Mouse (Mus musculus) lung, embryonic 14.5 days (tissue): ENCODE data around the gene Blvrb. TPM values are rescaled to one million over a fixed set of nuclear protein-coding genes. Genes with fewer than 3 reads are reported as not detected.

Experiments used
- ATAC-seq: fragments of 200-750 bp; cut with Nextera tagmentation; 2 replicates; pipeline ENCODE4 v1.8.0; 2017; ENCODE audit warnings: mild to moderate bottlenecking, moderate TSS enrichment, moderate library complexity; ENCODE audit not compliant: insufficient read depth
- DNase-seq: peaks from one replicate; pipeline ENCODE4 v3.0.0-alpha.2; 2015
- H3K27ac ChIP-seq: fragments of 300-500 bp; sonication (generic); 2 replicates; pipeline ENCODE4 v1.5.1; 2014; ENCODE audit warnings: low read depth, mild to moderate bottlenecking, moderate library complexity
- H3K27me3 ChIP-seq: fragments of 300-500 bp; sonication (generic); 2 replicates; pipeline ENCODE4 v1.6.1; 2014; ENCODE audit warnings: low read length, control low read depth; ENCODE audit not compliant: insufficient read depth
- H3K36me3 ChIP-seq: fragments of 300-500 bp; sonication (generic); 2 replicates; pipeline ENCODE4 v1.6.1; 2014; ENCODE audit warnings: control low read depth; ENCODE audit not compliant: insufficient read depth
- H3K4me1 ChIP-seq: fragments of 300-500 bp; sonication (generic); 2 replicates; pipeline ENCODE4 v1.6.1; 2014; ENCODE audit warnings: antibody characterized with exemption, control low read depth; ENCODE audit not compliant: insufficient read depth
- H3K4me2 ChIP-seq: fragments of 300-500 bp; sonication (generic); 2 replicates; pipeline ENCODE4 v1.6.1; 2014; ENCODE audit warnings: mild to moderate bottlenecking
- H3K4me3 ChIP-seq: fragments of 300-500 bp; sonication (generic); 2 replicates; pipeline ENCODE4 v1.5.1; 2014; ENCODE audit warnings: low read depth, low read length
- H3K9ac ChIP-seq: fragments of 300-500 bp; sonication (generic); 2 replicates; pipeline ENCODE4 v1.6.1; 2014
- H3K9me3 ChIP-seq: fragments of 300-500 bp; sonication (generic); 2 replicates; pipeline ENCODE4 v1.6.1; 2016; ENCODE audit warnings: low read depth, low read length, control low read depth
- CTCF ChIP-seq: IDR thresholded peaks from 2 replicates; pipeline ENCODE4 v1.5.1; 2016; ENCODE audit warnings: antibody characterized with exemption, low read depth
- WGBS: fragments of 180-500 bp; shearing (Covaris S2); extraction: QIAGEN DNeasy Blood & Tissue Kit; methylation state at CpG from one replicate; pipeline ENCODE4 v1.1.7; 2014; 5-methylcytosine and 5-hydroxymethylcytosine counted together
- polyA plus RNA-seq: library from polyadenylated mRNA; unstranded; fragments of >200 nt; fragmentation: Nextera tagmentation; extraction: Ambion mirVana; gene quantifications from 2 replicates; pipeline ENCODE4 v1.2.1, GENCODE M21; 2014

The Blvrb gene
- polyA plus RNA-seq = 54.5 and 56.0 TPM in 2 replicates

DNA sequence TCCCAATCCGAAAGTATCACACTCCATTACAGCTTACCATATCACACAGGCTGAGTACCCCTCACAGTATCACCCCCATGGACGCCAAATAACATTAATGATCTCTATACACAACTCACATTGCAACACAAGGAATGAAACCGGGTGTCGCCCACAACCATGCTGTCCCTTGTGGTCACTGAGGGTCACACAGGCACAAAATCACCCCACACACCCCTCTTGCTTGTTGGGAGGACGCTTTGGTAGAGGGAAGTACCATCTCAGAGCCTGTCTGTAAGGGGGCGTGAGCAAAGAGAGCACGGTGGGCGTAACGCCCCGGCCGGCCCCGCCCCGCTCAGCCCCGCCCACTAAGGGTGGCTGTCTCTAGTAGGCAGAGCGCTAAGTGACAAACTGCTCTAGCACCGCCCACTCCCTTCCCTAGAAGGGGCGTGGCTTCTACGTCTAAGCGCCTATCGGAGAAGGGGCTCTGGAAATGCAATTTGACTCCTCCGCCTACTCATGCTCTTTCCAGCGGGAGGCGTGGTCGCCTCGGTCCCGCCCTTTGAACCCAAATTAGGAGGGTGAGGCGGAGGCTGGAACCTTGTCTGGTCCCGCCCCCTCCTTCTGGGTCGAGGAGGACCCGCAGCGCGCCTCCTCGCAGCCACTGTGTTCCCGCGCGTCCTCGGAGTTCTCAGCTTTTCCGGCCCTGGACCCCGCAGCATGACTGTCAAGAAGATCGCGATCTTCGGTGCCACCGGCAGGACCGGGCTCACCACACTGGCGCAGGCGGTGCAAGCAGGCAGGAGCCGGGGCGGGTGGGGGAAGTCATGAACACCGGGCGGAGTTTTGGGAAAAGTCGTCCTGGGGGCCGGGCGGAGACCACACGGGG, at the start of gene Blvrb, which contains the start of gene Sptbn4:
TSS of gene Blvrb (plus strand) at position 560 of the 868 bp plus-strand sequence.
TSS of gene Sptbn4 (minus strand) at position 268 of the 868 bp plus-strand sequence.
- peak within 1 kb of the TSS; percentile 69 for H3K9ac ChIP-seq
- peak within 1 kb of the TSS; percentile 93 for H3K4me2 ChIP-seq
- H3K27ac ChIP-seq = peak within 1 kb of the TSS; percentile 36; the same call in 1 of the 2 replicates
- H3K4me1 ChIP-seq = peaks cover 5% of the 10 kb centered on the region; the same call in 1 of the 2 replicates
- TF ChIP-seq CTCF = peak; percentile 56
- 1% methylated on average over 54 of the region's 54 CpGs for WGBS
- peaks cover 20% of the 10 kb centered on the region for H3K27me3 ChIP-seq
- H3K9me3 ChIP-seq = no peaks in the 10 kb centered on the region
- ATAC-seq = peak; percentile 91
- H3K4me3 ChIP-seq = peak within 1 kb of the TSS; percentile 58
- no peaks in the 10 kb centered on the region for H3K36me3 ChIP-seq
- DNase-seq = peak; percentile 100

GRCm38 (mm10) chr7:27400545-27400944, 47.2 kb upstream of the Blvrb start:
- H3K27me3 ChIP-seq = peaks cover 71% of the 10 kb centered on the region

DNA sequence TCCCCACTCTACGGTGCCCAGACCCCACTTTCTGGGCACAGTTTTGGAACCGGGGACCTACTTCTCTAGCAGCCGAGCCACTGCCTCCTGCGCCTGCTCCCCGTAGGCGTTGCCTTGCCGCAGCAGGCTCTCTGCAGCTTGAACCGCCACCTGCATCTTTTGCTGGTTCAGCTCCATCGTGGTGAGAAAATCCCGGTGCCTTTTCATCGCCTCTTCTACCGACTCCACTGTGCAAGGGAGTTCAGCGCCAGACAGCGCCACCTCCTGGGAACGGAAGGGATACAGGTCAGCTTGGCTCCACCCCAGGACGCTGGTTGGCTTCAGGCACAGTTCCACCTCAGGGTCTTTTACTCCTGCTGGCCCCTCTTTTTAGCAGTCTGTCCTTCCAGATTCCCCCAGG, 45.1 kb upstream of the Blvrb start:
- peak; percentile 74 for TF ChIP-seq CTCF
- peak; percentile 74 for DNase-seq
- Histone ChIP-seq H3K4me1 (no peaks in the 10 kb centered on the region), H3K9me3 (no peaks in the 10 kb centered on the region; the same call in 1 of the 2 replicates), H3K27me3 (peaks cover 69% of the 10 kb centered on the region), H3K27ac (no peak overlapping the region), H3K9ac (no peak overlapping the region), H3K36me3 (no peaks in the 10 kb centered on the region), H3K4me3 (no peak overlapping the region), H3K4me2 (no peak overlapping the region)
- WGBS = 9% methylated on average over 16 of the region's 16 CpGs
- no peak for ATAC-seq

More at GRCm38 (mm10) chr7:27400545-27400944, 47.2 kb upstream of the Blvrb start:
- Histone ChIP-seq H3K4me2 (no peak overlapping the region), H3K27ac (no peak overlapping the region), H3K4me3 (no peak overlapping the region), H3K9ac (no peak overlapping the region), H3K4me1 (no peaks in the 10 kb centered on the region), H3K36me3 (no peaks in the 10 kb centered on the region), H3K9me3 (no peaks in the 10 kb centered on the region; the same call in 1 of the 2 replicates)
- no peak for TF ChIP-seq CTCF
- ATAC-seq (no peak), DNase-seq (no peak)
- WGBS = 75% methylated on average over 7 of the region's 7 CpGs

DNA sequence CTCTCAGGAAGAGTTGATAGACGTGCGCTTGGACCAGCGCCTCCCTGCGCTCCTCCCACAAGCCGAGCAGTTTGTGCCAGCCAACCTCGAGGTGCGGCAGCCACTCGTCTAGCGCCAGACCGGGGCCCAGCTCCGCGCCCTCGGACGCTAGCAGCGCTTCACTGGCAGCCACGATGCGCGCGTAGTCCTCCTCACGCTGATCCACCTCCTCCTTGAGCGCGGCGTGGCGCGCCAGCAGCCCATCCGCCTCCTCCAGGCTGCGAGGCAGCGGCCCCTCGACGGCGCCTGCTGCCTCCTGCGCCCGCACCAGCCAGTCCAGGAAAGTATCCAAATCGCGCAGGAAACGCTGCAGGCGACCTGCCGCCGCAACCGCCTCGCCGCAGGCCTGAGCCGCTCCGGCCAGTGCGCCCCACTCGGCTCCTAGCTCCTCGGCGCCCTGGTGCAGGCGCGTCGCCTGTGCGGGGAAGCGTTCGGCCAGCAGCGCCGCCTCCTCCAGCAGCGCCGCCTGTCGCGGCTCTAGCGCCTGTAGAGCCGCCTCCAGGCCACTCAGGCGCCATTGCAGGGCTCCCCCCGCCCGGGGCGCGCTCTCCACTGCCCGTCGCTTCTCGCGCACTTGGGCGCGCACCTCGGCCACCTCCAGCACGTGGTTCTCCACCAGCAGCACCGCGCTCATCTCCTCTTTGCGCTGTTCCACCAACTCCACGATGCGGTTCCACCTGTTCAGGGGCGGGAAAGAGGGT, 43.4 kb upstream of the Blvrb start:
- peak overlapping the region; percentile 23; the same call in 1 of the 2 replicates for H3K4me2 ChIP-seq
- TF ChIP-seq CTCF = no peak
- ATAC-seq (no peak), DNase-seq (peak; percentile 13)
- H3K4me3 ChIP-seq = peak overlapping the region; percentile 16; the same call in 1 of the 2 replicates
- no peaks in the 10 kb centered on the region; the same call in 1 of the 2 replicates for H3K9me3 ChIP-seq
- no peak overlapping the region for H3K27ac ChIP-seq
- H3K9ac ChIP-seq = no peak overlapping the region
- H3K4me1 ChIP-seq = no peaks in the 10 kb centered on the region
- WGBS = 6% methylated on average over 81 of the region's 81 CpGs
- H3K27me3 ChIP-seq = peaks cover 78% of the 10 kb centered on the region
- H3K36me3 ChIP-seq = no peaks in the 10 kb centered on the region

DNA sequence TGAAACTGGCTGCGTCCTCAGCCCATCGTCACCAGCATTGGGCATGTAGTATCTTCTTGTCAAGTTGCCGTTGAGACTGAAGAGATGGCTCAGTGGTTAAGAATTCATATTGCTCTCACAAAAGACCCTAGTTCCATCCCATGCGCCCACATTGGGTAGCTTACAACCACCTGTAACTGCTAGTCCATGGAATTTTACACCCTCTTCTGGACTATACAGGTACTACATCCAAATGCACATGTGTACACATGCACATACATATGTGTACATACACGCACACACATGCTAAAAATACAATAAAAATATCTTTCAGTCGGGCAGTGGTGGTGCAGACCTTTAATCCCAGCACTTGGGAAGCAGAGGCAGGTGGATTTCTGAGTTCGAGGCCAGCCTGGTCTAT, 41.3 kb upstream of the Blvrb start:
- no peak for ATAC-seq
- H3K4me3 ChIP-seq = no peak overlapping the region
- TF ChIP-seq CTCF = peak; percentile 42

GRCm38 (mm10) chr7:27407816-27408215, 40.0 kb upstream of the Blvrb start:
- no peak for TF ChIP-seq CTCF
- Histone ChIP-seq H3K36me3 (no peaks in the 10 kb centered on the region), H3K9me3 (no peaks in the 10 kb centered on the region; the same call in 1 of the 2 replicates), H3K27me3 (peaks cover 69% of the 10 kb centered on the region), H3K4me1 (no peaks in the 10 kb centered on the region), H3K4me2 (peak overlapping the region; percentile 74; the same call in 1 of the 2 replicates), H3K4me3 (peak overlapping the region; percentile 44; the same call in 1 of the 2 replicates), H3K27ac (no peak overlapping the region), H3K9ac (no peak overlapping the region)
- WGBS = 42% methylated on average over 8 of the region's 8 CpGs
- ATAC-seq = no peak
- no peak for DNase-seq

More for the DNA sequence above, 41.3 kb upstream of the Blvrb start:
- Histone ChIP-seq H3K27ac (no peak overlapping the region), H3K27me3 (peaks cover 80% of the 10 kb centered on the region), H3K9me3 (no peaks in the 10 kb centered on the region; the same call in 1 of the 2 replicates), H3K4me1 (no peaks in the 10 kb centered on the region), H3K9ac (no peak overlapping the region), H3K4me2 (no peak overlapping the region), H3K36me3 (no peaks in the 10 kb centered on the region)
- no peak for DNase-seq
- 80% methylated on average over 7 of the region's 7 CpGs for WGBS
